Mouse (Mus musculus) lung, postnatal 0 days (tissue): ENCODE results near the gene Birc7. TPM values are rescaled to one million over a fixed set of nuclear protein-coding genes. Genes with fewer than 3 reads are reported as not detected.

Experiments used
- ATAC-seq: fragments of 200-750 bp; cut with Nextera tagmentation; 2 replicates; pipeline ENCODE4 v1.8.0; 2017; ENCODE audit warnings: moderate library complexity
- DNase-seq: peaks from one replicate; pipeline ENCODE4 v3.0.0-alpha.2; 2016; ENCODE audit warnings: low spot score
- H3K27ac ChIP-seq: fragments of 300-500 bp; sonication (generic); 2 replicates; pipeline ENCODE4 v1.5.1; 2014; ENCODE audit warnings: antibody characterized with exemption, mild to moderate bottlenecking, low read length, mixed read lengths
- H3K27me3 ChIP-seq: fragments of 300-500 bp; sonication (generic); replicated peaks from 2 replicates; pipeline ENCODE4 v1.6.1; 2014; ENCODE audit warnings: low read length, mixed read lengths; ENCODE audit not compliant: insufficient read depth
- H3K36me3 ChIP-seq: fragments of 300-500 bp; sonication (generic); 2 replicates; pipeline ENCODE4 v1.6.1; 2014; ENCODE audit warnings: low read length, mixed read lengths; ENCODE audit not compliant: insufficient read depth
- H3K4me1 ChIP-seq: fragments of 300-500 bp; sonication (generic); 2 replicates; pipeline ENCODE4 v1.6.1; 2014; ENCODE audit warnings: antibody characterized with exemption, low read depth, low read length, mixed read lengths; ENCODE audit not compliant: insufficient read depth
- H3K4me2 ChIP-seq: fragments of 300-500 bp; sonication (generic); replicated peaks from 2 replicates; pipeline ENCODE4 v1.6.1; 2014; ENCODE audit warnings: low read depth, mild to moderate bottlenecking, low read length, moderate library complexity, mixed read lengths
- H3K4me3 ChIP-seq: fragments of 300-500 bp; sonication (generic); 2 replicates; pipeline ENCODE4 v1.5.1; 2014; ENCODE audit warnings: low read depth, low read length
- H3K9ac ChIP-seq: fragments of 300-500 bp; sonication (generic); replicated peaks from 2 replicates; pipeline ENCODE4 v1.6.1; 2014; ENCODE audit warnings: low read depth, mild to moderate bottlenecking
- H3K9me3 ChIP-seq: fragments of 300-500 bp; sonication (generic); 2 replicates; pipeline ENCODE4 v1.6.1; 2016; ENCODE audit warnings: low read length, mixed read lengths
- CTCF ChIP-seq: IDR thresholded peaks from 2 replicates; pipeline ENCODE4 v1.5.1; 2016; ENCODE audit warnings: antibody characterized with exemption, mild to moderate bottlenecking
- EP300 ChIP-seq: IDR thresholded peaks from 2 replicates; pipeline ENCODE4 v1.6.1; 2016; ENCODE audit warnings: antibody characterized with exemption, mild to moderate bottlenecking, control low read depth
- WGBS: fragments of 180-500 bp; shearing (Covaris S2); extraction: QIAGEN DNeasy Blood & Tissue Kit; methylation state at CpG from one replicate; pipeline ENCODE4 v1.1.7; 2014; 5-methylcytosine and 5-hydroxymethylcytosine counted together
- polyA plus RNA-seq: library from polyadenylated mRNA; unstranded; fragments of >200 nt; fragmentation: Nextera tagmentation; extraction: Ambion mirVana; gene quantifications from 2 replicates; pipeline ENCODE4 v1.2.1, GENCODE M21; 2015

The Birc7 gene
- not detected in 2 replicates for polyA plus RNA-seq

GRCm38 (mm10) chr2:180928723-180929122, at the start of gene Birc7:
TSS of gene Birc7 (plus strand) at chr2:180929023.
- no peak for DNase-seq
- Histone ChIP-seq H3K4me1 (no peaks in the 10 kb centered on the region), H3K4me3 (no peak within 1 kb of the TSS), H3K27ac (no peak within 1 kb of the TSS), H3K36me3 (no peaks in the 10 kb centered on the region), H3K9me3 (no peaks in the 10 kb centered on the region), H3K9ac (no peak within 1 kb of the TSS), H3K27me3 (no peaks in the 10 kb centered on the region), H3K4me2 (no peak within 1 kb of the TSS)
- WGBS = 50% methylated on average over 4 of the region's 4 CpGs
- TF ChIP-seq EP300 (no peak), CTCF (no peak)
- no peak for ATAC-seq

GRCm38 (mm10) chr2:180879365-180880067, 49.3 kb upstream of the Birc7 start:
- TF ChIP-seq CTCF = no peak
- no peak for TF ChIP-seq EP300
- no peak for DNase-seq
- no peak for ATAC-seq
- WGBS = 50% methylated on average over 7 of the region's 7 CpGs
- Histone ChIP-seq H3K4me2 (no peak overlapping the region), H3K27ac (no peak overlapping the region), H3K36me3 (no peaks in the 10 kb centered on the region), H3K9ac (no peak overlapping the region), H3K9me3 (no peaks in the 10 kb centered on the region), H3K4me3 (no peak overlapping the region), H3K27me3 (no peaks in the 10 kb centered on the region), H3K4me1 (no peaks in the 10 kb centered on the region)

GRCm38 (mm10) chr2:180881281-180881680, 47.5 kb upstream of the Birc7 start:
- no peak for TF ChIP-seq EP300
- TF ChIP-seq CTCF = no peak
- no peak overlapping the region for H3K27ac ChIP-seq
- no peaks in the 10 kb centered on the region for H3K9me3 ChIP-seq
- H3K4me2 ChIP-seq = no peak overlapping the region
- no peaks in the 10 kb centered on the region for H3K4me1 ChIP-seq
- no peak overlapping the region for H3K9ac ChIP-seq
- WGBS = 43% methylated on average over 9 of the region's 9 CpGs
- no peak overlapping the region for H3K4me3 ChIP-seq
- DNase-seq (no peak), ATAC-seq (no peak)
- H3K36me3 ChIP-seq = no peaks in the 10 kb centered on the region
- H3K27me3 ChIP-seq = no peaks in the 10 kb centered on the region

- Histone ChIP-seq H3K9me3 (no peaks in the 10 kb centered on the region), H3K9ac (no peak overlapping the region), H3K27me3 (peaks cover 13% of the 10 kb centered on the region; the same call in 1 of the 2 replicates), H3K27ac (no peak overlapping the region), H3K4me1 (no peaks in the 10 kb centered on the region), H3K4me2 (no peak overlapping the region), H3K36me3 (no peaks in the 10 kb centered on the region), H3K4me3 (no peak overlapping the region)
- DNase-seq = no peak
- no peak for TF ChIP-seq EP300
- no peak for ATAC-seq
- WGBS = 54% methylated on average over 5 of the region's 5 CpGs
These were observed 43.6 kb upstream of the Birc7 start for GRCm38 (mm10) chr2:180885270-180885669.

GRCm38 (mm10) chr2:180889271-180889920, 39.4 kb upstream of the Birc7 start:
- no peak for ATAC-seq
- Histone ChIP-seq H3K9me3 (no peaks in the 10 kb centered on the region), H3K4me1 (peaks cover 10% of the 10 kb centered on the region; the same call in 1 of the 2 replicates), H3K27me3 (peaks cover 54% of the 10 kb centered on the region), H3K4me2 (no peak overlapping the region), H3K36me3 (no peaks in the 10 kb centered on the region), H3K4me3 (no peak overlapping the region), H3K27ac (no peak overlapping the region), H3K9ac (no peak overlapping the region)
- 15% methylated on average over 17 of the region's 19 CpGs for WGBS
- TF ChIP-seq CTCF (no peak), EP300 (no peak)
- no peak for DNase-seq

- no peak overlapping the region for H3K4me3 ChIP-seq
- no peak overlapping the region for H3K9ac ChIP-seq
- ATAC-seq = no peak
- H3K36me3 ChIP-seq = no peaks in the 10 kb centered on the region
- H3K4me2 ChIP-seq = no peak overlapping the region
- peaks cover 59% of the 10 kb centered on the region for H3K27me3 ChIP-seq
- no peak for DNase-seq
- TF ChIP-seq CTCF (no peak), EP300 (no peak)
- WGBS = 18% methylated on average over 4 of the region's 4 CpGs
- H3K9me3 ChIP-seq = no peaks in the 10 kb centered on the region
- H3K27ac ChIP-seq = no peak overlapping the region
- H3K4me1 ChIP-seq = peaks cover 10% of the 10 kb centered on the region; the same call in 1 of the 2 replicates
These were observed 38.9 kb upstream of the Birc7 start for GRCm38 (mm10) chr2:180889921-180890280.
